Mouse (Mus musculus) CH12.LX (cell line): ENCODE measurements around the gene Ttll6. TPM values are rescaled to one million over a fixed set of nuclear protein-coding genes. Genes with fewer than 3 reads are reported as not detected.

ENCODE experiments used
- DNase-seq: peaks from one replicate; pipeline ENCODE4 v3.0.0-alpha.2; 2013; ENCODE audit errors: extremely low read depth
- H3K27ac ChIP-seq: 2 replicates; pipeline ENCODE4 v1.5.1; 2012; ENCODE audit warnings: low read depth, mild to moderate bottlenecking, control low read depth, moderate library complexity; ENCODE audit not compliant: insufficient read depth
- H3K27me3 ChIP-seq: replicated peaks from 2 replicates; pipeline ENCODE3; 2012; ENCODE audit warnings: inconsistent platforms
- H3K36me3 ChIP-seq, 2 experiments: replicated peaks in 1 of 2; 2 replicates each; pipeline versions ENCODE3 to v1.6.1; 2012; ENCODE audit warnings: inconsistent platforms in 1 of 2, low read length in 1 of 2, mild to moderate bottlenecking in 1 of 2, mixed read lengths in 1 of 2, moderate library complexity in 1 of 2; ENCODE audit not compliant: control insufficient read depth in 1 of 2, insufficient read depth in 1 of 2
- H3K4me1 ChIP-seq, 2 experiments: 2 replicates each; pipeline ENCODE4 v1.6.1; 2012; ENCODE audit warnings: inconsistent platforms in 1 of 2, moderate library complexity in 1 of 2; ENCODE audit not compliant: insufficient read depth in 2 of 2, control insufficient read depth in 1 of 2
- H3K4me2 ChIP-seq: 2 replicates; pipeline ENCODE4 v1.6.1; 2012; ENCODE audit warnings: low read depth, mild to moderate bottlenecking, control low read depth; ENCODE audit not compliant: poor library complexity, insufficient read depth, severe bottlenecking
- H3K4me3 ChIP-seq, 3 experiments: fragments of 150-350 bp in 1 of 3; sonication (generic) in 1 of 3; replicated peaks in 1 of 3; 2 replicates each; pipeline versions ENCODE3 to v1.5.1; 2011 to 2012; ENCODE audit warnings: low read depth in 2 of 3, low read length in 2 of 3, mild to moderate bottlenecking in 2 of 3, moderate library complexity in 2 of 3, control low read depth in 1 of 3, improper control_type of control experiment in 1 of 3, inconsistent platforms in 1 of 3, mixed read lengths in 1 of 3; ENCODE audit not compliant: poor library complexity in 1 of 3
- H3K79me2 ChIP-seq: replicated peaks from 2 replicates; pipeline ENCODE4 v1.6.1; 2012; ENCODE audit warnings: mild to moderate bottlenecking, moderate library complexity; ENCODE audit not compliant: control insufficient read depth, poor library complexity, insufficient read depth, severe bottlenecking; ENCODE audit errors: extremely low read depth
- H3K9ac ChIP-seq: 2 replicates; pipeline ENCODE4 v1.6.1; 2012; ENCODE audit warnings: low read depth, mild to moderate bottlenecking, control low read depth, moderate library complexity; ENCODE audit not compliant: insufficient read depth
- H3K9me3 ChIP-seq: replicated peaks from 2 replicates; pipeline ENCODE3; 2012; ENCODE audit warnings: low read length, inconsistent platforms, mixed read lengths
- CHD1 ChIP-seq: IDR thresholded peaks from 2 replicates; pipeline ENCODE4 v1.6.1; 2012; ENCODE audit warnings: low read depth, low read length, improper control_type of control experiment, inconsistent platforms
- CHD2 ChIP-seq: IDR thresholded peaks from 2 replicates; pipeline ENCODE4 v1.6.1; 2011; ENCODE audit warnings: low read length, improper control_type of control experiment
- CTCF ChIP-seq, 2 experiments: IDR thresholded peaks in 1 of 2; conservative IDR thresholded peaks in 1 of 2; 2 replicates each; pipeline ENCODE4 v1.5.1; 2011 to 2012; ENCODE audit warnings: low read depth in 2 of 2, low read length in 2 of 2, improper control_type of control experiment in 1 of 2, inconsistent platforms in 1 of 2, mild to moderate bottlenecking in 1 of 2, moderate library complexity in 1 of 2
- IRF4 ChIP-seq: IDR thresholded peaks from 2 replicates; pipeline ENCODE4 v1.6.1; 2014; ENCODE audit warnings: low read depth, mild to moderate bottlenecking, inconsistent platforms, low read length, improper control_type of control experiment
- JUN ChIP-seq: IDR thresholded peaks from 2 replicates; pipeline ENCODE4 v1.6.1; 2011; ENCODE audit warnings: low read depth, mild to moderate bottlenecking, low read length, improper control_type of control experiment, moderate library complexity; ENCODE audit not compliant: insufficient read depth
- JUND ChIP-seq: conservative IDR thresholded peaks from 2 replicates; pipeline ENCODE4 v1.6.1; 2011; ENCODE audit warnings: low read depth, low read length, improper control_type of control experiment
- KAT2A ChIP-seq: IDR thresholded peaks from 2 replicates; pipeline ENCODE4 v1.6.1; 2012; ENCODE audit warnings: low read length, improper control_type of control experiment, inconsistent platforms; ENCODE audit not compliant: insufficient replicate concordance
- MEF2A ChIP-seq: IDR thresholded peaks from 2 replicates; pipeline ENCODE4 v1.6.1; 2014; ENCODE audit warnings: low read depth, mild to moderate bottlenecking, inconsistent platforms, low read length, improper control_type of control experiment, borderline replicate concordance
- MYC ChIP-seq: IDR thresholded peaks from 2 replicates; pipeline ENCODE4 v1.6.1; 2011; ENCODE audit warnings: low read depth, mild to moderate bottlenecking, improper control_type of control experiment, low read length
- NELFE ChIP-seq: IDR thresholded peaks from 2 replicates; pipeline ENCODE4 v1.6.1; 2011; ENCODE audit warnings: low read depth, low read length, improper control_type of control experiment
- NRF1 ChIP-seq: IDR thresholded peaks from 2 replicates; pipeline ENCODE4 v1.6.1; 2014; ENCODE audit warnings: low read depth, mild to moderate bottlenecking, inconsistent platforms, low read length, improper control_type of control experiment, moderate library complexity
- SIN3A ChIP-seq: IDR thresholded peaks from 2 replicates; pipeline ENCODE4 v1.6.1; 2012; ENCODE audit warnings: low read length, improper control_type of control experiment, inconsistent platforms
- TBP ChIP-seq: conservative IDR thresholded peaks from 2 replicates; pipeline ENCODE4 v1.6.1; 2011; ENCODE audit warnings: low read depth, low read length, improper control_type of control experiment
- TCF12 ChIP-seq: IDR thresholded peaks from 2 replicates; pipeline ENCODE4 v1.6.1; 2014; ENCODE audit warnings: low read depth, mild to moderate bottlenecking, inconsistent platforms, low read length, improper control_type of control experiment
- ZC3H11A ChIP-seq: IDR thresholded peaks from 2 replicates; pipeline ENCODE4 v1.6.1; 2012; ENCODE audit warnings: low read depth, mild to moderate bottlenecking, inconsistent platforms, low read length, improper control_type of control experiment
- ZMIZ1 ChIP-seq: IDR thresholded peaks from 2 replicates; pipeline ENCODE4 v1.6.1; 2012; ENCODE audit warnings: low read depth, mild to moderate bottlenecking, inconsistent platforms, low read length, improper control_type of control experiment
- dilution Hi-C: fragments of 300-500 bp; cut with MboI; formaldehyde crosslinking; loops from 2 replicates; pipeline ENCODE4 v1.14.3; 2020; ENCODE audit warnings: low sequenced_read_pairs; ENCODE audit not compliant: extremely low pct_unique_long_range_greater_than_20kb, extremely low pct_ligation_motif_present
- in situ Hi-C: fragments of 300-500 bp; cut with MboI; formaldehyde crosslinking; loops from 3 replicates; pipeline ENCODE4 v1.14.3; 2019; ENCODE audit warnings: low sequenced_read_pairs, low pct_ligation_motif_present, low pct_unique_long_range_greater_than_20kb, mixed read lengths
- polyA plus RNA-seq: library from polyadenylated mRNA; unstranded; fragments of >175 nt; gene quantifications from 2 replicates; pipeline ENCODE4 v1.2.1, GENCODE M21; 2012; ENCODE audit warnings: low read depth; ENCODE audit not compliant: insufficient read length
- total RNA-seq, 2 experiments: library from RNA; depleted of rRNA; stranded (reverse); fragments of 300-350 nt in 1 of 2; fragments of >200 nt in 1 of 2; gene quantifications; 2 replicates each; pipeline ENCODE4 v1.2.3; 2012 to 2014

The Ttll6 gene
- total and polyA plus RNA-seq, 3 experiments = 0.09 TPM; not detected in 2

DNA sequence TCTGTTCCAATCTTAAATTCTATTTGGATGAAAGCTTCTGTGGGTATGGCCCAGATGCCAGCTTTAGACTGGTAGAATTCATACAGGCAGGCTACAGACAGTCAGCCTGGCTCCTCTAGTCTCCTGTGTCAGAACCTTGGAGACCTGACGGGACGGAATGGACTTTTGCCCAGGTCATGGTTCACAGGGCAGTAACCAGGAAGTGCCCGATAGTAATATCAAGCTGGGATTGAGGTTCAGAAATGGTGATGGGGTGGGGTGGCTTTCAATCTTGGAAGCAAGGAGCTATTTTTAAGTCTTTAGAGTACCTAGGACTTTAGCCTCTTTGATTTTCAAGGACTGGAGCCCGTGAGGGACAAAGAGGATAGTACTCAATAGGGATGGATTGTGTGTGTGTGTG lies 53.7 kb downstream of the Ttll6 start:
- DNase-seq = no peak
- H3K4me3 ChIP-seq = no peak overlapping the region
- H3K9me3 ChIP-seq = peaks cover 4% of the 10 kb centered on the region
- no peak overlapping the region for H3K27ac ChIP-seq
- H3K4me1 ChIP-seq = peaks cover 0 to 32% of the 10 kb centered on the region in 2 experiments; a peak in 2 of 4 replicates
- H3K27me3 ChIP-seq = peaks cover 26% of the 10 kb centered on the region
- no peak for TF ChIP-seq TBP
- TF ChIP-seq NELFE = no peak
- no peak for TF ChIP-seq CHD1
- TF ChIP-seq SIN3A = no peak
- TF ChIP-seq NRF1 = no peak
- H3K4me2 ChIP-seq = no peak overlapping the region; the same call in 1 of the 2 replicates
- dilution Hi-C loops = no loop called here
- no peaks in the 10 kb centered on the region for H3K36me3 ChIP-seq
- H3K79me2 ChIP-seq = no peaks in the 10 kb centered on the region
- no peak overlapping the region for H3K9ac ChIP-seq
- in situ Hi-C loops = no loop called here

DNA sequence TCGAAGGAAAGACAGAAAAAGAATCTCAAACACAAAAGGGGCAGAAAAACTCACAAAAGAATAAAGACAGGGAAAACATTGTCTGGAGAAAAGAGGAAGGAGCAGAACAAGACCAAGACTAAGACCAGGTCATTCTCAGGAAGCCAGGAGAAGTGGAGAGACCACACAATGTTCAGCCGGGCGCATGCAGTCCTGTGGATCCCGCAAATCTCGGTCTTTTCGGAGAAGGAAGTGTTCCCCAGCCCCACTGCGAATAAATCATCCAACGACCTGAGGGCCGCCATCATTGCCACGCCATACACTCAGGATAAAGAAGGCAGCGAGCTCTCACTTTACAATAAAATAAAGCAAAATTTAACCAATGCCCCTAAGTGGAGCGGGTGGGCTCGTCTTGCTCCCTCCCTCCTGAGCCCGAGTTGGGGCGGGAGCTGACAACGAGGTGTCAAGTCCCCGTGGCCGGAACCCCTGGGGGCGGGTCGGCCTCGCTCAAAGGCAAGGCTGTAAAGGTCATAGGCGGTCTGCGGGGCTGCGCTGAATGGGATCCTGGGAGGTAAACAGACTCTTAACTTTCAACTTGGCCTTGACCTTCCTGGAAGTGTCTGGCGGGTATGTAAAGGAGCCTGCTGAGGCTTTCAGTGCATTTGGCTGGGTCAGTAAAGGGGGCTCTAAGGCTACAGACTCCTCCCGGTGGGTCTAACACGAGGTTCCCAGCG lies 56.4 kb downstream of the Ttll6 start:
- peaks cover 0 to 42% of the 10 kb centered on the region in 2 experiments; a peak in 2 of 4 replicates for H3K4me1 ChIP-seq
- H3K4me3 ChIP-seq = no peak overlapping the region
- peaks cover 14% of the 10 kb centered on the region for H3K27me3 ChIP-seq
- dilution Hi-C loops = no loop called here
- no peak overlapping the region for H3K27ac ChIP-seq
- no peaks in the 10 kb centered on the region for H3K9me3 ChIP-seq
- TF ChIP-seq SIN3A = no peak
- no peak for TF ChIP-seq MEF2A
- no peak for TF ChIP-seq CTCF (conservative IDR thresholded peaks at IDR 0.05 in 1 of 2, IDR thresholded peaks at IDR 0.05 in 1 of 2; ENCODE audit: low read depth in 2 of 2, low read length in 2 of 2)
- TF ChIP-seq CHD2 = no peak
- TF ChIP-seq NELFE = no peak
- TF ChIP-seq IRF4 = no peak
- TF ChIP-seq ZC3H11A = no peak
- TF ChIP-seq JUN = no peak
- TF ChIP-seq CHD1 = no peak
- no peak for TF ChIP-seq JUND
- TF ChIP-seq ZMIZ1 = no peak
- TF ChIP-seq TCF12 = no peak
- TF ChIP-seq MYC = no peak
- no peak for TF ChIP-seq KAT2A
- in situ Hi-C loops = no loop called here
- no peaks in the 10 kb centered on the region for H3K79me2 ChIP-seq
- DNase-seq = no peak
- H3K4me2 ChIP-seq = no peak overlapping the region
- H3K9ac ChIP-seq = no peak overlapping the region
- peaks cover 0 to 2% of the 10 kb centered on the region in 2 experiments for H3K36me3 ChIP-seq
